Mouse (Mus musculus): ENCODE results near the gene Tgfbr3.

Tgfbr3 gene

DNA sequence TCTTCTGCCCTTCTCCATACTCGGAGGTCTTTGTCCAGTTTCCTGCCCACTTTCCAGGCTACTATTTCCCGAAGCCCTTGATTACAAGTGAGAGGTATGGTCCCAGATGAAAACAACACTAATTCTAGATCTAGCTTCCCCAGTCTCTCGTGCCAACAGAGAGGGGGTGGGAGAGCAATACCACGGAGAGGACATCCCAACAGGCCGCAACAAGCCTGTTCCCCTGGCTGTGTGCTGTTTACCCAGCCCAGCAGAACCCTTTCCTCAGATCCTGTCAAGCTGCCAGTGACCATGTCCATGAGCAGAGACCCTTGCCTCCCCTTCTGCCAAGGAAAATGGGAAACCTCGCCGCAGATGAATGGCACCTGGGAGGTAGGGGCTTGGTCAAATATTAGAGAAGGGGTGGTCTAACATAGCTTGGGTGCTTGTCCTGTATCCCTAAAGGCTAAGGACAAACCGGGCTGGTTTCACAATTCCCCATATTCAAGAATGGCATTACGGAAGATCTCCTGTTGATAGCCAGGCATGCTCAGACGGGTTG is 77.5 kb downstream of the Tgfbr3 start:
- no peak for DNase-seq (ENCODE audit: low read depth, low spot score)

DNA sequence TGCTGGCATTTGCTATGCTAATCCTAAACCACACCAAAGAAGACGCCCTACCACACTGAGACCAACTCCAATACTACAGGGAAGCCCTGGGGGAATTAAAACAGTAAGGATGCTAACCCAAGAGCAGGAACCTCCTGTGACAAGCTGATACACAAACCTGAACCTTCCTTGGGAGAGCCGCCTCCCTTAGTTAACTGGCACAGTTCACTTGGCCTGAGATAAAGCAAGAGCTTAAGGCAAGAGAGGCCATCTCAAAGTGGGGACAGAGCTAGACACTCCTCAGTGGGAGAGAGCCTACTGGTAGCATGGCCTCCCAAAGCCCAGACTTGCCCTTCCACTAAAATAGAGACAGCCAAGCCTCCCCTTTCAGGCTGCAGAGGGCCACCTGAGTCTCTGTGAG is 79.4 kb downstream of the Tgfbr3 start:
- DNase-seq (ENCODE audit: low read depth, low spot score) = no peak

DNA sequence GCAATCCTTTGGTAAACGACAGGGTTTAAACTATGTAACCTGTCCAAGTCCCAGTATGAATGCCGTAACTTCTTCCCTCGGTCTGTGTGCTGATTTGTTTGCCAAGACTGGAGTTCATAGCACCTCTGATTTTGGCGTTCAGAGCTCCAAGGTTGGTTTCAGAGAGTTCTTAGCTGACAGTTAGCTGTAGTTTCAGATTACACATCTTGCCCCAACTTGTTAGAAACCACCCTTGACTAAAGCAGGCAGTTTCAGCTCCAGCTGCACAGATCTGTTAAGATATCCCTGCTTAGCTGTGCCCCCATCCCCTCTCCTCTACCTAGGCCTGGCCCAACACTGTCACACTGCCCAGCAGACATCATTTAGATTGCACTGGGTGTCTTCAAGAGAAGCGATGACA is 81.5 kb downstream of the Tgfbr3 start:
- no peak for DNase-seq (ENCODE audit: low read depth, low spot score)

DNA sequence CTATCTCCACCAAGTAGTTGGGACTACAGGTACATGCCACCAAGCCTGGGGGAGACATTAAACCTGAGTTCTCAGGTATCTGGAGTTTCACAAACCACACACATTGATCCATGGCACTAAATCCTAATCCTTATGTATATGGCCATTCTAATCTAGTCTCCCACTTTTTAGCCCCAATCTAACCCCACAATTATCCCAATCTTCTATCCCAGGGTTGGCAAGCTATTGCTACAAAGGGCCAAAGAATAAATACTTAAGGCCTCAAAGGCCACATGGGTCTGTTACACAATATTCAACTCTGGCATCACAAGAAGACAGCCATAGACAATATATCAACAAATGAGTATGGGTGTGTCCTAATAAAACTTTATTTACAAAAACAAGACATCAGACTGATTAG is 85.1 kb downstream of the Tgfbr3 start:
- no peak for DNase-seq (ENCODE audit: low read depth, low spot score)

DNA sequence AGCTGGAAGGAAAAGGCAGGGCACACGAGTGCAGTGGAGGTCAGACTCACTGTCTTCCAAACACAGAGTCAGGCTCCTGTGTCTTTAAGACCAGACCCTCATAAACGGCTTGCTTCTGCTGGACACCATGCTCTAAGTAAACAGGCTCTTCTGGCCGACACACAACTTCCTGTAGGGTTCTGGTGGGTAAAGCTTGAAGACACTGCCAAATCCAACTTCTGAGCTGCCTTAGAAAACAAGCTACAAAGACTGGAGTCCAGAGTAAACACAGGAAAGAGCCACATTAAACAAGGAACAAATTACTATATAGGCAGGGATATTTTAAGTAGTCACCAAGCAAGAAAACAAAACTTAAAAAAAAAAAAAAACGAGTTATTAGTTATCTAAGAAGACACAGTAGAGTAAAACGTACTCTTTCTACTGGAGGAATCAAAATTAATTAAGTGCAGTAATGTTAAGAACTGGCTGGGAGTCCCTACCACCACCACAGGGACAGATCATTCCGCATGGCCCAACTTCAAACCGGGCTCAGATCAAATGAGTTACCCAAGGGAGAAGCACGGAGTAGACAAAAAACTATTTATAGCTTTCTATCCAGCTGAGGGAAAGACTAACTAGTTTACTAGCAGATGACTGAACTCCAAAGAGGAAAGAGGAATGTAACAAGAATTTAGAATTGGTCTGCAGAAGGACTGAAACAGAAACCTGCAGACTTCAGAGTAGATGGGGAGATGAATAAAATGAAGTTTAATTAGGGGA is 86.4 kb downstream of the Tgfbr3 start:
- no peak for DNase-seq (ENCODE audit: low read depth, low spot score)

DNA sequence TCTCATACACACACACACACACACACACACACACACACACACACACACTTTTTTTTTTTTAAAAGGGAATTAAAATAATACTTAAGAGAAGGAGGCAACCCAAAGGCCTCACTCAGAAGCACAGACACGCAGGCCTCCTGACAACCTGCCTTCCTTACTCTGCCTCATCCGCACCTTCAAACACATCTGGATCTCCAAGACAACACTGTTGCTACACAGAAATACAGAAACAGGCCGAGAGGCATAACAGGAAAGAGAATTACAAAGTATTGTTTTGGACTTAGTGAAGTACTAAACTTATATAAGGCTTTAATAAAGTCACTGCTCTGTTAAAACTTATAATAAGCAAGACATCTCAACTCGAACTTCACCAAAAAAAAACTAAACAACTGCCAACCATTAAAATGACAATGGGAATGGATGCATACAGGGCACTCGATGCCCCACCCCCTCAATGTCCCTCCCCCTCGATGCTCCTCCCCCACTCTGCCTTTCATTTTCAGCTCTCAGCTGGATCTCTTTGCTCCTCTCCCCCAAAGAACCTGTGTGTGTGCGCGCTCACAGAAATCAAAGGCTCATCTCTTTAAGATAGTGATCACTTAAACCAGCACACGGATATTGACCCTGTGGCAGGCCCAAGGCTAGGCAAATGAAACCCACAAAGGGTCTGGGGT is 87.8 kb downstream of the Tgfbr3 start:
- DNase-seq (ENCODE audit: low read depth, low spot score) = no peak

DNA sequence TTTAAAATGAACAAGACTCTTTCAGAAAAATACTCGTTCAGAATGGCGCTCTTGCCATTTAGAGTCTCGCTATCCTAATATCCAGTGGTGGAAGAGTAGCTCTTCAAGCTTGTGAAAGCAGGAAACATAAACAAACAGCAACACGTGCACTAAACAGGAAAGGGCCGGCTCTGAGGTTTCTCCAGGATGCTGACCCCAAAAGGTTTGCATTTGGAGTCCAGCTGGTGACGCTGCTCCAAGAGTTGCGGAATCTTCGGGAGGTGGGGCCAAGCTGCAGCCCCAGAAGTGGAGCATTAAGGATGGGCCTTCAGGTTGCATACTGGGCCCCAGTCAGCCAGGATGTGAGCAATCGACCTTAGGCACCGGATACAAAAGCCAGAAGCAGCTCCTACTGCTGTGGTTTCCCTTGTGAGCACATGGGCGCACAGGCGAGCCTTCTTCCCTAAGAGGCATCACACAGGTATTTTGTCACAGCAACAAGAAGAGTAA is 88.5 kb downstream of the Tgfbr3 start:
- no peak for DNase-seq (ENCODE audit: low read depth, low spot score)

DNA sequence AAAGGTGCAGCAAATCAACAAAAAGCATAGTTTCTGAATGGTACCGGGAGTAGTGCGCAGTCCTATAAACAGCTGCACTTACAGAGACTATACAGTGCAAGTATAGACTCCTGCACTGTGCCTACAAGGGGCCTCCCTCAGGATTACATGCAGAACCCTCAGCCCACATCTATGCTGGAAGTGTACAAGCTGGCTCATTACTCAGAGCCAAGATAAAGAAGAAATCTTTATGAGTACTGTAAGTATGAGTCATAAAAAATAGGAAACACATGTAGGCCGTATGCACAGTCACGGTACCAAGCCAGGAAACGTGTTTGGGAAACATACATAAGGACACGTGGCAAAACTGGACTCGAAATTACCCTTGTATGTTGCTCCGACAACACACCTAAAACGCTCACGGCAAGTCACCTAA is 89.2 kb downstream of the Tgfbr3 start:
- no peak for DNase-seq (ENCODE audit: low read depth, low spot score)

DNA sequence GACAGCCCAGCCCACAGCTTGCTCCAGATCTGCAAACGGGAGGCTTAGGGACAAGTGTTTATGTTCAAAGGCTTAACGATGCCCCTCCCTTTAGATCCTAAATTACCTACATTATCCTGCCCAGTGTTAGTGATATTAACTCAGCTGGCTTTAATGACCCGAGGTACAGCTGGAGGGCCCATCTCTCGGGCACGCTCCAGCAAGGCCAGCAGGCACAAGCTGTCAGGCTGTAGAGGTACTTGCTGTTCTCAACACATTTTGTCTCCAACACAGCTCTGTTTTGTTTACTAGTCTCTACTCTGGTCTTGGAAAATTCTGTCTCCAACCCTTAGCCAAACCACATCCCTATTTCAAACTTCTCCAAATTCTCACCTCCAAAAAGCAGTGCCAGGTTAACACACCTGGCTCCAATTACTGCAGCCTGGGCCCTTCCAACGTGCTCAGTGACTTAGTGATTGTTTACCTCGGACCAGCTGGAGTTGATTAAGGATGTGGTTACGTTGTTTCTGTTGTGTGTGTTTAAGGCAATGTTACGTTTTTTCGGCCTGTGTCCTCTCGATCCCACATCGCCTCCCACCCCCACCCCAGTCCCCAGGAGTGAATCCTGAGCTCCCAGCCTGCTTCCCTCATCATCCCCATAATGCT is 93.6 kb downstream of the Tgfbr3 start:
- DNase-seq (ENCODE audit: low read depth, low spot score) = no peak

DNA sequence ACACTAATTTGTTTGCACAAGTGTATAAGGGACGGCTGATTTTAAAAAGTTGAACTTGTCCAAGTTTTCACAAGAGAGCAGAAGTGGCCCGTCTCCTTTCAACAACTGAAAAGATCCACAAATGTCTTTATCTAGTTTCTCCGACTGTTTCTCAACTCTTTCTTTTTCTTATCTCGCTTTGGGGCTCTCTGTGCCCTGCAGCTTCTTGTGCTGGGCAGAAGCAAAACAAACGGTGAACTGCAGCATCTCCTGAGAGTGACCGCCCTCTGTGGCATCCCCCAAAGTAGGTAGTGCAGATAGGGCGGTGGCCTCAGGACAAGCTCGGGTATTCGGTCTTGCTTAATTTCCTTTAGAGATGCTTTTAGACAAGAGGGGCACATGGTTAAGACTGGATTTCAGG is 96.3 kb downstream of the Tgfbr3 start:
- DNase-seq (ENCODE audit: low read depth, low spot score) = no peak

DNA sequence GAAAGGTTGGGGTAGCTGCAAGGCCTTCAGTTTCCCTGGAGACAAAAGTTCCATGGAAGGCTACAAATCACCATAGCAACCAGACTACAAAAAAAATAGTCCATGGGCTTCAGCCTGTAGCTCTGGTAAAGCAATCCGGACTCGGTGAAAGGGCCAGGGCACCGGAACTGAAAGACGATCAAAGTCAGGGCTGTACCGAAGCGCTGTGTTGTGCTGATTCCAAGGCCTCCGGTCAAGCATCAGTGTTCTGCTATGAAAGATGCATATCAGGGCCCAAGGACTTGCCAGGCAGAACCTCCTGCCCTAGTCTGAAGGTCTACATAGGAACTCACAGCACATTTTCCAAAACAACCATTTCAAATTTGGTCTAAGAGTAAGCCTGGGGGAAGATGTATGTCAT is 97.1 kb downstream of the Tgfbr3 start:
- DNase-seq (ENCODE audit: low read depth, low spot score) = no peak

DNA sequence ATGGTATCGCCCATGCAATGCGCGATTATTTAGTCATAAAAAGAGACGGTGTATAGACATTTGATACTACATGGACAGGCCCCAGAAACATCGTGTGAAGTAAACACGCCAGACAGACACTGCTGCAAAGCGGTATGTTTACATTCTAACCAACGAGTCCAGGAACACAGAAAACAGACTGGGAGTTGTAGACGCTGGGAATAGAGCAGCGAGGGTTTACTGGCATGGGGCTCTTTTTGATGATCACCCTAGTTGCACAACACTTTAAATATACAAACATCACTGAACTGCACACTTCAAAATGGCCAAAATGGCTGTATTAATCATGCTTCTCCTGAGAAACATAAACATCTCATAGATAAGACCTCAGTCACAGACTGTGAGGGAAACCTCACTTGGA is 100.9 kb downstream of the Tgfbr3 start:
- DNase-seq (ENCODE audit: low read depth, low spot score) = no peak

DNA sequence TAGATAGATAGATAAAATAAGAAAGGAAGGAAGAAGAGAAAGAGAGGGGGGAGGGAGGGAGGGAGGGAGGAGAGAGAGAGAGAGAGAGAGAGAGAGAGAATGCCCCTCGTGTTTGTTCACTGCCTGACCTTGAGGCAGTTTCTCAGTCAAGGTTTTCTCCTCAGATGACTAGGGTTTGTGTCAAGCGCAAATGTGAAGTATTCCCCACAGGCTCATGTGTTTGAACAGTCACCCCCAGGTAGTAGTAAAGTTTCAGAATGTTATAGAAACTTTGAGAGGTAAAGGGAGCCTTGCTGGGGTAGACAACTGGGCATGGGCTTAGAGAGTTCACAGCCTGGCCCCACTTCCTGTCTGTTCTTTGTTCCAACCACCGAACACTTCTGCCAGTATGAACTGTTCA is 103.2 kb downstream of the Tgfbr3 start:
- DNase-seq (ENCODE audit: low read depth, low spot score) = no peak

DNA sequence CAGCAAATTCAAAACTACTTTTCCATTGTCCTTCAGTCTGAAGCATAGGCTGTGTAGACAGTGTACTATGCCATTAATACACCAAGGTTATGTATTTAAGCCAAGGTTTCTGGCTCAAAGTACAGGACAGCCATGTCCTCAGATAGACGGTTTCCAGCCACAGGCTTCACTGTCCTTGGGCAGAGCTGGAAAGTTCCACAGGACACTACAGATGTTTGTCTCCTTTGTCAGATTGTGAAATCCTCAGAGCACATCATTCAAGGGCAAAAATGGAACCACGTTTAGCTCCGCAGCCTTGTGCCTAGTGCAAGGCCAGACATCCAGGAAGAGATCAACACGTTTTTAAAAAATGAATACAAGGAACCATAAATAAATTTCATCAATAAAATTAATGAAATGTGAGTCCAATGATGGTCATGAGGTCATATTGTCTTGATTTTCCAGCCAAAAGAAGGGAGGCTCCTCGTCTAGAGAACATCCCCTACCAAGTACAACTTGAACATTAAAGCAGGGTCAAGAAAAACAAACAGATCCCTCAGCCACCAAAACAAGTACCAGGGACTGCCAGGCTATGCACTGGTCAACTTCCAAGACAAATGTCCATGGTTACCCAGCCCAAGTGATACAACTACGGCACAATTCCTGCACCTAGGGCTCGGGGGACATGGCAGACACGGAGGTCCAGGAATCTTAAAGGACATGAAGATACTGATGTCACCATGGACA is 105.1 kb downstream of the Tgfbr3 start:
- DNase-seq (ENCODE audit: low read depth, low spot score) = no peak

DNA sequence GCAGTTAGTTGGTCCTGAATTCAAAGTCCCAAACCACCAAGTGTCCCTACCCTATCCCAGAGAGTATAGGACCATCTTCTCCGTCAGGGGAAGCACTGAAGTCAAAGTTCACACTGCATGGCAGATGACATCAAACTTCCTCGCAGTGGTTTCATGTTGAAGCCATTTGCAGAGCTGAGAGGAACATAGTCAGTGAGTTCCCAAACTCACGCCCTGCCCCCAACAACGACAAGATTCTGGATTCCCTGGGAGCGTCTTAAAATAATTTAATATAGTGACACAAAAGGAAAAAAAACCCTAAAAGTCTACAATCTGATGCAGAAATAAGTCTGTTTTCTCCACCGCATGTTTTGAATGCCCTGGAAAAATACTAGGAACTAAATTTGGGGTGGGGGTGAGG is 105.9 kb downstream of the Tgfbr3 start:
- DNase-seq (ENCODE audit: low read depth, low spot score) = no peak

DNA sequence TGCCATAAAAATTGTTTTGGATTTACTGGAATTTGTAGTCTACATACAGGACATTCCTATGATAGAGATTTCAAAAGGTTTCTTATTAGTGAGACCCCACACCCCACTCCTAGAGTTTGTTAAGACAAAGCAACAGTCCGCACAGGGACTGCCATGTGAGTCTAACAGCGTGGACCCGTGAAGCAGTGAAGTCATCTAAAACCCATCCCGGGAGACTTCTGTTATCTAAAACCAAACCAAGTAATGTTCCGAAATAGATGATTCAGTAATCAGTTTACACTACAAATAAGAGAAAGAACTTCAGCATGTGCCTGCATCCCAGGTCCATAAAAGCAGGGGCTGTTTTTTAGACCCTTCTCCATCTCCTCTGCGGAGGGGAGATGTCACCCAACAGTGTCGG is 106.7 kb downstream of the Tgfbr3 start:
- no peak for DNase-seq (ENCODE audit: low read depth, low spot score)

DNA sequence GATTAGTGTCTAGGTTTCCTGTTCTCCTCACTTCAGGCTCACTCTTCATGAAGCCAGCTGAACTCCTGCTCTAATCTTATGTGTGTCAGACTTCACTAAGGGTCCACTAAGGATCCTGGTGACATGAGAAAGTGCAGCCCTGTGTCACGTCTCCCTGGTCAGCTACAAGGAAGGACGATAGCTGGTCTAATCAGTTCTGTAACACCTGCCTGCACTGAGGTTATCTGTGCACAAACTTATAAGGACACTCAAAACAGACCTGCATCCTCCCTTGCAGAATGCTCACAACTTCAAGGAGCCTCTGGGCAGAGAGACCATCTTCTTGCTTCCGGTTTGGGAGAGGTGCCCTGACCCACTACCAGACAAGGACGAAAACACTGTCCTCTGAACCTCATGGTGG is 107.6 kb downstream of the Tgfbr3 start:
- no peak for DNase-seq (ENCODE audit: low read depth, low spot score)

DNA sequence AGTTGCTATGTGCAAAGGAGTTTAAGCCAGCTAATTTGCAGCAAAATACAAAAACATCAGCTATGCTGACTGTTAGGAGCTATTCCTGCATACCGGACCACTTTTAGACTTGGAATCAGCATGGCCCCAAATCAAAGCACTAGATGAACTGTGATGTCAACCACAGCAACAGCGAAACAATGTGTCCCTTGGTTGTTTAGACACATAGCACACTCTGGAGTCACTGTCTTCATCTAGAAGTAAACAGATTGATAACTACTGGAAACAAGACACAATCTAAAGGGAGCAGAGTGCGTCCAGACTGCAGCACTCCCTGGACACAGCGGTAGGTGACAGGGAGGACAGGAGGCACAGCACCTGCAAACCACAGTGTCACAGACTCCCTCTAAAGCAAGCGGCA is 110.2 kb downstream of the Tgfbr3 start:
- DNase-seq (ENCODE audit: low read depth, low spot score) = no peak

DNA sequence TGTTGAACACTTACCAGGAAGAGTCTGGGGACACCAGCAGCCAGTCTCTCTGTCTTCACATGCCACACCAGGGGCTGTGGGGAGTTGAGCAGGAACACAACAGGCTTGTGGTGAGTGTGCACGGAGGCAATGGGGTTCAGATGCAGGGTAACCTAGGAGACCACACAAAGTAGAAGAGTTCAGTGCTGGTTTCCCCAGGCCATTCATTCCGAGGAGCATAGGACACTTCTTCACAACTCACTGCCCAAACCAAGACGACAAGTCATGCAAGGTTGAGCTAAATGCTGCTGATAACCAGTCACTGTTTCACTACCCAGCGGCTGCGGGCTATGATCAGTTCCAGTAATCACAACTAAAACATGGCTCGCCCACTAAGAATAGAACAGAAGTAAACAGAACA is 111.6 kb downstream of the Tgfbr3 start:
- no peak for DNase-seq (ENCODE audit: low read depth, low spot score)

DNA sequence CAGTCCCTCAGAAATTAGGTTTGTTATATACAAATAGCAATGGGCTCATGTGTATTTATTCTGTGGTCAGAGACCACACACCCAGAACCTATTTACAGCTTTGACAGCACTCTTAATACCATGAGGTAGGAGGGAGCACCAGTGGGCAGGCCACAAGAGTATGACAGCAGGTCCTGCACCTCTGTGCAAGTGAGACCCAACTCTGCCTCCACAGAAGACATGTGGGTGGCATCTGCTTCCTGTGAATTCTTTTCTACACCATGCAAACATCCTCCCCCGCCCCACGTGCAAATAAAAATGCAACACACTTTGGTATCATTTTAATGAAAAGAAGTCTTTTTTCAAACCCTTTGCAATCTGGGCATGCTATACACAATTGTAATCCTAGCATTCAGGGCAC is 112.2 kb downstream of the Tgfbr3 start:
- no peak for DNase-seq (ENCODE audit: low read depth, low spot score)

DNA sequence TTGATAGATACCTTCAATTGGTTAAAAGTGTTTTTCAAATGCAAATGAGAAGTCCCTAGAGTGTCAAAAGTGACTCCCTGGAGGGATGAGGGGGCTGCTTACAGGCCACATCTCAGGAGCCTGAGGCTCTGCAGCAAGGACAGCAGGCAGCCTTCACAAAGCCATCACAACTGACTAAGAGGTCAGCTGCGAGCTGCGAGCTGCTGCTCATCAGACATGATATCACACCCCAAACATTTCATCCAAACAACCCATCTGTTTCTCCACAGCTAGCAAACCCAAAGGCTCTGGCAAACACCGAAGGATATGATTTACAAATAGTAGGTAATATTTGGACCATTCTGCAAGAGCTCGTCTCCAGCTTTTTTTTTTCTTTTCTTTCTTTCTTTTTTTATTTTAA is 112.6 kb downstream of the Tgfbr3 start:
- DNase-seq (ENCODE audit: low read depth, low spot score) = no peak

DNA sequence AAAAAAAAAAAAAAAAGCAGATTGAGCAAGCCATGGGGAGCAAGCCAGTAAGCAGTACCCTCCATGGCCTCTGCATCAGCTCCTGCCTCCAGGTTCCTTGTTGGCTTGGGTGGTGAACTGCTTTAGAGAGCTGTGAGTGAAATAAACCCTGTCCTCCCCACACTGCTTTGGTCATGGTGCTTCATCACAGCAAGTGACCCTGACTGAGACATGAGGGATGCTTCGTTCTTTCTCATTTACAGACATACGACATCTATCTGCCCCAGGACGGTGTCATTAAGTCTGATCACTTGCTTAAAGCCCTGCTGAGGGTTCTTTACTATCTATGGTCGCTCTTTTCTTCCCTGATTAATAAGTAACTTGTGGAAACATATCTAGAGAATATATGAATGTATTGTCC is 113.2 kb downstream of the Tgfbr3 start:
- no peak for DNase-seq (ENCODE audit: low read depth, low spot score)
